Mouse (Mus musculus) A20 (cell line): ENCODE results near the gene Pank4.

Experiments
- DNase-seq: peaks from one replicate; pipeline ENCODE4 v3.0.0-alpha.2; 2011; ENCODE audit warnings: low read depth, low spot score

The Pank4 gene

GRCm38 (mm10) chr4:154963901-154964580 is at the start of gene Pank4:
TSS of gene Pank4 (plus strand) at chr4:154964123.
- peak; percentile 94 for DNase-seq

GRCm38 (mm10) chr4:154914252-154914651 is 49.7 kb upstream of the Pank4 start:
- DNase-seq, result no peak

GRCm38 (mm10) chr4:154914707-154915106 is 49.2 kb upstream of the Pank4 start:
- no peak for DNase-seq

- no peak for DNase-seq
Measured at GRCm38 (mm10) chr4:154915286-154915685, 48.6 kb upstream of the Pank4 start.

DNA sequence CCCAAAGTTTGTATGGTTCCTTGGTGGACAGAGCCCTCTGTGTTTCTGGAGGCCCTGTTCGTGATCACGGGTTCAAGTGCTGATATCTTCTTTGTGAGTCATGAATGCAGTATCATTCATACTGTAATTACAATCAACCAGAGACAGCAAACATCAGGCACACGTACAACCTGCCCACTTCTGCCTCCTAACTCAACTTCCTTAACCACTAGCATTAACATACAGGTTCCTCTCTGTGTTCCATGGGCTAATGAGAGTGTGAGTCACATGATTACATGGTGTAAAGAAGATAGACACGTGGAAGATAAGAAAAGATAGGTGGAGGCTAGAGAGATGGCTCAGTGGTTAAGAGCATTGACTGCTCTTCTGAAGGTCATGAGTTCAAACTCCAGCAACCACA is 47.3 kb upstream of the Pank4 start:
- no peak for DNase-seq

DNA sequence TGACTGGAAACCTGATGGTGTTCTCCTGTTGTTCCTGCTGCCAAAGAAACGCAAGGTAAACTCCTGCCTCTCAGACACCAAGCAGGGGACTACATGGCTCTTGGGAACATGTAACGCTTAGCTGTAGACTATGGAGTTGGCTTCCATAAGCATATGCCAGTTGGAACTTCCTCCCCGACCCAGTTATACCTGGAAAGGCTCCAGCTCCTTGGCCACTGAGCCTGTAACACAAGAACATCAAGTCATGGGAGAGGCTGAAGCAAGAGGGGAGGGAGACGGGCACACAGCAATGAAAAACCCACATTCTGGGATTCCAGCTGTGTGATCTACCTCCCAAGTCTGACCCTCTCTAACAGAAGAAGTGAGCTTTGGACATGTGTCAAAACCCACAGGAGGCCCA is 41.6 kb upstream of the Pank4 start:
- no peak for DNase-seq

- DNase-seq, result no peak
Measured at GRCm38 (mm10) chr4:154922931-154923330, 41.0 kb upstream of the Pank4 start.

DNA sequence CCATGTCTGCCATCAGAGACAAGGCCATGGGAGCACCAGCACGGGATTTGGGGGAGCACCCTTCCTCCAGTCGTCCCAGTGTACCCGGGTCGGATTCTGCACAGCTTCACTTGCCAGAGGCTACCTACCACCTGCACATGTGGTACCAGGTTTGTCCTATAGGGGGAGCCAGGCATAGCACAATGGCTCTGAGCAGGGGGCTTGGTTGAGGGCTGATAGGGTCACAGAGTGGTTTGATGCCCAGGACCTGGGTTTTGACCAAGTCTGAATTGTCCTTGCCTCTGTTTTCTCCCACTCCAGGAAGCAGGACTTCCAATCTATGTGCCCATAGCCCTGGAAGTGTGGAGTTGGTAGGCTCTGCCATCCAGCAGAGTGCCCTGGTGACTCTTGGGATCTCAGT is 38.5 kb upstream of the Pank4 start:
- DNase-seq, result peak; percentile 68

GRCm38 (mm10) chr4:154926969-154927898 is 36.7 kb upstream of the Pank4 start:
- peak; percentile 67 for DNase-seq

GRCm38 (mm10) chr4:154927899-154928337 is 36.0 kb upstream of the Pank4 start:
- DNase-seq, result peak; percentile 84

- peak; percentile 63 for DNase-seq
Measured at GRCm38 (mm10) chr4:154928395-154929087, 35.4 kb upstream of the Pank4 start, which contains the start of gene Tnfrsf14. TSS of gene Tnfrsf14 (minus strand) at chr4:154928563.

GRCm38 (mm10) chr4:154929088-154929660 is 34.7 kb upstream of the Pank4 start:
- peak; percentile 84 for DNase-seq

DNA sequence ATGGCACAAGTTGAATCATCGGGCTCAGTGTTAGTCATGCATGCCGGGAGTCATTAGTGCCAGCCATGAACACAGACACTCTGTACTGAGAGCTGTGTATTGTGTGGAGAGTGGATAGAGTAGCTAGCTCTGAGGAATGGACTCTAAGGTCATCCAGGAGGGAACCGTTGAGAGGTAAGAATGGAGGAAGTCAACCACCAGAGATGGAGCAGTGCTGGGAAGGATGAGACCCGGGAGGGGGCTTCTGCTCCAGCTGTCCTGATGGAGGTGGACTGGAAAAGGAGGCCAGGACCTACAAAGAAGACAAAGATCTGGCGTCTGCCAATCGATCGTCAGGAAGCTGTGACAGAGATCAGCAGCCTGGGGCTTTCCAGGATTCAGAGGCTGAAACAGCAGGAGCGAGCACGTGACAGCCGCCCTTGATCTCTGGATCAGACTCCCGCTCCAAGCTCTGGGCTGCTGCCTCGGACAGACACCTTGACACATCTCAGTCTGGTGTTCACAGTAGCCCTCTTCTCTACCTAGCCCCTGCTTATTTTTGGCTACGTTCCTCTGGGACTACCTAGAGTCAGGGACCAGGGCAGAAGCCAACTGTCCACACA is 30.5 kb upstream of the Pank4 start:
- DNase-seq, result no peak

DNA sequence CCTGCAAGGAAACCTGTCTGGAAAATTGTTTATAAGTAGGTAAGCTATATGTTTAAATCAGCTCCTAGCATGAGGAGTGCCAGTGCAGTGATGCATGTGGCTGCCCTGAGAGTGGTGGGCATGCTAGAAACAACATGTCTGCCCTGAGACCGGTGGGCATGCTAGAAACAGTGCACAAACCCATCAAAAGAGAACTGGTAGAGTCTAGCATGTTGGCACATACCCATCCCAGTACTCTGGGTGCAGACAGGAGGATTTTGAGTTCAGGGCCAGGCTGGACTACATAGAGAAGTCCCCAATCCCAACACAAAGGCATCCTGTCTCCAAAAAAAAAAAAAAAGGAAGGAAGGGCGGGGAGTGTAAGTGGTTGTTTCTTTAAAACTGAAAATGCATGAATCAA is 29.1 kb upstream of the Pank4 start:
- DNase-seq, result no peak

DNA sequence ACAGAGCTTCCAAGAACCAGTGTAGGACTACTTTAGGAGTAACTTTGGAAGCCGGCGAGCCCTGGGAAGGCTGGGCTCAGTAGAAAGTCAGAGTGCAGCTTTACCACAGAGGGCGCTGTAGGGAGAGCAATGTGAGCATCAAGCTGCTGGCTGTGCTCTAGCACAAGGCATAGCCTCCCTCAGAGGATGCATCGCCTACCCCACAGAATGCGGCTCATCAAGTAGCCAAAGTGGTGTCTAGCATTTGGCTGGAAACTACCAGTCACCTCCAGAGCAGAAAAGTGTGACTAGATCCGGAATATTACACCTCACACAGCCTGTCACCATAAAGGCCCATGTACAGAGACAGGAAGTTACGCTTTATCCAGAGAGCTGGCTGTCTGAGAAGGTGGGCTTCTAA is 28.1 kb upstream of the Pank4 start:
- peak; percentile 34 for DNase-seq

- no peak for DNase-seq
Measured at GRCm38 (mm10) chr4:154936542-154937255, 27.2 kb upstream of the Pank4 start.

GRCm38 (mm10) chr4:154937746-154938145 is 26.2 kb upstream of the Pank4 start:
- no peak for DNase-seq

DNA sequence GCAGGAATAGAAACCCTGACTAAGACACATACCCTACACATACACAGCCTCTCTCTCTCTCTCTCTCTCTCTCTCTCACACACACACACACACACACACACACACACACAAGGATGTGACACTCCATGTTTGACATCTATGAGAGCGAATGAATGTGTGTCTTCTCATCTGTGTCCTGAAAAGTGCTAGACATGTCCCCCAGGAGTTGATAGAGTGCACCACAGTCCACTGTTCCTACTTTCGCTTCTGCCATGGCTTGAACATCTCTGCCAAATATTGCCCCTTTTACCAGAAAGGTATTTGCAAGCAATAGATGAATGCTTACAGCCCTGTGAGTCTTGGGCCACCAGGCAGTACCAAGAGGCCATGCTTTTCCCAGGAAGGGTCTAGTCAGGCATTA is 23.8 kb upstream of the Pank4 start:
- DNase-seq, result peak; percentile 47

GRCm38 (mm10) chr4:154941831-154942230 is 22.1 kb upstream of the Pank4 start:
- DNase-seq, result peak; percentile 67

DNA sequence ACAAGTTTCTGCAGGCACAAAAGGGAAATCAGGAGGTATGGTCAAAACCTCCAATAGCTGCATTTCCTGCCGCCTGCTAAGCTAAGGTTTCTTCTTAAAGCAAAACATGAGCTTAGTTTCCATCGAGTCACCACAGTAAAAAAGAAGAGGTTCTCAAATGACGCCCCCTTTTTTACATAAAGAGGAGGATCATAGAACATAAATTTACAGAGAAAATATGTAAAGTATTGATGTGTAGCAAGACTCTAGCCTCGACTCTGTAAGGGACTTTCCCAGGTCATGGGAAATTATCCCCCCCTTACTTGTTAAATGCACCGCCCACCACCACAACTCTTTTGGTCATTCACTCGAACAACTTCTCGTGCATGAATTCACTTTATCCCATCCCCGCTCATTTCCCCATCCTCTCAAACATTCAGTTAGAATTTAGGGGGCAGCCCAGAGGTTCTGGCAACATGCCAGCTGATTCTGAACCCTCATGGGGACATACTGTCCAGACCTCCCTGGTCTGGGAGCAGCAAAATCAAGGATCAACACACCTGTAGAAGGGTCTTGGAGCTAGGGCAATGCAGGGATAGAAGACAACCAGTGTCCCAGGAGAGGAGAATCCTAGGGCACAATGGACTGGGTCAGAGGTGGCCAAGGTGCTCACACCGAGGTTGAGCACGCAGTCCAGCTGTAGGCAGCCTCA is 21.1 kb upstream of the Pank4 start:
- DNase-seq, result peak; percentile 83
